Mouse (Mus musculus): Measurements from ENCODE around the gene Ccdc65. TPM values are rescaled to one million over a fixed set of nuclear protein-coding genes. Genes with fewer than 3 reads are reported as not detected.

The Ccdc65 gene
- polyA plus RNA-seq, 1 experiment from 2014 or later: 4.2 TPM

GRCm38 (mm10) chr15:98730790-98731189 is 22.8 kb downstream of the Ccdc65 start:
- no peaks in the 10 kb centered on the region for H3K9me3 ChIP-seq (ENCODE audit: control insufficient read depth, low read length)
- peaks cover under 1% of the 10 kb centered on the region; the same call in 1 of the 2 replicates for H3K36me3 ChIP-seq (ENCODE audit: control insufficient read depth, insufficient read depth)
- no peak overlapping the region for H3K27ac ChIP-seq (ENCODE audit: low read length)
- H3K9ac ChIP-seq (replicated peaks; ENCODE audit: low read depth, low read length): no peak overlapping the region
- no peak overlapping the region for H3K4me3 ChIP-seq (replicated peaks; ENCODE audit: low read length)
- no peak overlapping the region for H3K4me2 ChIP-seq (ENCODE audit: low read length)
- WGBS: 85% methylated on average over 6 of the region's 6 CpGs
- peaks cover 12% of the 10 kb centered on the region for H3K4me1 ChIP-seq (replicated peaks; ENCODE audit: control insufficient read depth, insufficient read depth, low read length)
- no peak for ATAC-seq
- peaks cover 9% of the 10 kb centered on the region for H3K27me3 ChIP-seq (replicated peaks; ENCODE audit: control insufficient read depth, insufficient read depth, low read length)

GRCm38 (mm10) chr15:98732006-98732531 is 24.1 kb downstream of the Ccdc65 start:
- no peak for ATAC-seq
- Histone ChIP-seq H3K9ac (replicated peaks; ENCODE audit: low read depth, low read length) (no peak overlapping the region), H3K4me1 (replicated peaks; ENCODE audit: control insufficient read depth, insufficient read depth, low read length) (peaks cover 9% of the 10 kb centered on the region), H3K36me3 (ENCODE audit: control insufficient read depth, insufficient read depth) (peaks cover 8% of the 10 kb centered on the region; the same call in 1 of the 2 replicates), H3K9me3 (ENCODE audit: control insufficient read depth, low read length) (no peaks in the 10 kb centered on the region), H3K27ac (ENCODE audit: low read length) (no peak overlapping the region), H3K27me3 (replicated peaks; ENCODE audit: control insufficient read depth, insufficient read depth, low read length) (0 out of 2 replicates have a peak, but pooled peaks cover 5% of the 10 kb centered on the region), H3K4me2 (ENCODE audit: low read length) (no peak overlapping the region), H3K4me3 (replicated peaks; ENCODE audit: low read length) (no peak overlapping the region)
- WGBS: 69% methylated on average over 8 of the region's 8 CpGs

- H3K27me3 ChIP-seq (replicated peaks; ENCODE audit: control insufficient read depth, insufficient read depth, low read length): 0 out of 2 replicates have a peak, but pooled peaks cover 5% of the 10 kb centered on the region
- no peak overlapping the region for H3K27ac ChIP-seq (ENCODE audit: low read length)
- peaks cover 8% of the 10 kb centered on the region; the same call in 1 of the 2 replicates for H3K36me3 ChIP-seq (ENCODE audit: control insufficient read depth, insufficient read depth)
- ATAC-seq: no peak
- H3K9me3 ChIP-seq (ENCODE audit: control insufficient read depth, low read length): no peaks in the 10 kb centered on the region
- H3K4me2 ChIP-seq (ENCODE audit: low read length): no peak overlapping the region
- no peak overlapping the region for H3K9ac ChIP-seq (replicated peaks; ENCODE audit: low read depth, low read length)
- no peaks in the 10 kb centered on the region for H3K4me1 ChIP-seq (replicated peaks; ENCODE audit: control insufficient read depth, insufficient read depth, low read length)
- WGBS: 76% methylated on average over 6 of the region's 6 CpGs
- no peak overlapping the region for H3K4me3 ChIP-seq (replicated peaks; ENCODE audit: low read length)
Observed at GRCm38 (mm10) chr15:98733370-98733769, 25.4 kb downstream of the Ccdc65 start.

GRCm38 (mm10) chr15:98733976-98734566 is 26.1 kb downstream of the Ccdc65 start:
- H3K27me3 ChIP-seq (replicated peaks; ENCODE audit: control insufficient read depth, insufficient read depth, low read length): 0 out of 2 replicates have a peak, but pooled peaks cover 3% of the 10 kb centered on the region
- H3K36me3 ChIP-seq (ENCODE audit: control insufficient read depth, insufficient read depth): peaks cover 10% of the 10 kb centered on the region; the same call in 1 of the 2 replicates
- no peak overlapping the region for H3K4me2 ChIP-seq (ENCODE audit: low read length)
- no peak overlapping the region for H3K9ac ChIP-seq (replicated peaks; ENCODE audit: low read depth, low read length)
- ATAC-seq: no peak
- no peak overlapping the region for H3K27ac ChIP-seq (ENCODE audit: low read length)
- WGBS: 89% methylated on average over 5 of the region's 5 CpGs
- H3K4me1 ChIP-seq (replicated peaks; ENCODE audit: control insufficient read depth, insufficient read depth, low read length): no peaks in the 10 kb centered on the region
- H3K4me3 ChIP-seq (replicated peaks; ENCODE audit: low read length): no peak overlapping the region
- no peaks in the 10 kb centered on the region for H3K9me3 ChIP-seq (ENCODE audit: control insufficient read depth, low read length)

- Histone ChIP-seq H3K4me2 (ENCODE audit: low read length) (no peak overlapping the region), H3K4me3 (replicated peaks; ENCODE audit: low read length) (no peak overlapping the region), H3K27me3 (replicated peaks; ENCODE audit: control insufficient read depth, insufficient read depth, low read length) (no peaks in the 10 kb centered on the region), H3K36me3 (ENCODE audit: control insufficient read depth, insufficient read depth) (peaks cover 23% of the 10 kb centered on the region), H3K9ac (replicated peaks; ENCODE audit: low read depth, low read length) (no peak overlapping the region), H3K9me3 (ENCODE audit: control insufficient read depth, low read length) (no peaks in the 10 kb centered on the region), H3K4me1 (replicated peaks; ENCODE audit: control insufficient read depth, insufficient read depth, low read length) (no peaks in the 10 kb centered on the region), H3K27ac (ENCODE audit: low read length) (no peak overlapping the region)
- no peak for ATAC-seq
- WGBS: 92% methylated on average over 10 of the region's 10 CpGs
Observed at GRCm38 (mm10) chr15:98736521-98736920, 28.5 kb downstream of the Ccdc65 start.

GRCm38 (mm10) chr15:98737881-98738280 is 29.9 kb downstream of the Ccdc65 start:
- peaks cover 26% of the 10 kb centered on the region for H3K36me3 ChIP-seq (ENCODE audit: control insufficient read depth, insufficient read depth)
- H3K9me3 ChIP-seq (ENCODE audit: control insufficient read depth, low read length): no peaks in the 10 kb centered on the region
- H3K27me3 ChIP-seq (replicated peaks; ENCODE audit: control insufficient read depth, insufficient read depth, low read length): no peaks in the 10 kb centered on the region
- H3K4me3 ChIP-seq (replicated peaks; ENCODE audit: low read length): no peak overlapping the region
- H3K9ac ChIP-seq (replicated peaks; ENCODE audit: low read depth, low read length): no peak overlapping the region
- ATAC-seq: no peak
- H3K27ac ChIP-seq (ENCODE audit: low read length): no peak overlapping the region
- no peaks in the 10 kb centered on the region for H3K4me1 ChIP-seq (replicated peaks; ENCODE audit: control insufficient read depth, insufficient read depth, low read length)
- H3K4me2 ChIP-seq (ENCODE audit: low read length): no peak overlapping the region

- WGBS: 68% methylated on average over 4 of the region's 4 CpGs
- Histone ChIP-seq H3K9ac (replicated peaks; ENCODE audit: low read depth, low read length) (no peak overlapping the region), H3K9me3 (ENCODE audit: control insufficient read depth, low read length) (no peaks in the 10 kb centered on the region), H3K4me3 (replicated peaks; ENCODE audit: low read length) (no peak overlapping the region), H3K27me3 (replicated peaks; ENCODE audit: control insufficient read depth, insufficient read depth, low read length) (no peaks in the 10 kb centered on the region), H3K36me3 (ENCODE audit: control insufficient read depth, insufficient read depth) (peaks cover 26% of the 10 kb centered on the region), H3K4me2 (ENCODE audit: low read length) (no peak overlapping the region), H3K27ac (ENCODE audit: low read length) (no peak overlapping the region), H3K4me1 (replicated peaks; ENCODE audit: control insufficient read depth, insufficient read depth, low read length) (no peaks in the 10 kb centered on the region)
- no peak for ATAC-seq
Observed at GRCm38 (mm10) chr15:98738796-98739195, 30.8 kb downstream of the Ccdc65 start.

GRCm38 (mm10) chr15:98740219-98740618 is 32.2 kb downstream of the Ccdc65 start:
- no peak overlapping the region for H3K4me2 ChIP-seq (ENCODE audit: low read length)
- no peak overlapping the region for H3K27ac ChIP-seq (ENCODE audit: low read length)
- no peak overlapping the region for H3K9ac ChIP-seq (replicated peaks; ENCODE audit: low read depth, low read length)
- H3K4me3 ChIP-seq (replicated peaks; ENCODE audit: low read length): no peak overlapping the region
- ATAC-seq: no peak
- peaks cover 26% of the 10 kb centered on the region for H3K36me3 ChIP-seq (ENCODE audit: control insufficient read depth, insufficient read depth)
- no peaks in the 10 kb centered on the region for H3K27me3 ChIP-seq (replicated peaks; ENCODE audit: control insufficient read depth, insufficient read depth, low read length)
- WGBS: 80% methylated on average over 8 of the region's 8 CpGs
- no peaks in the 10 kb centered on the region for H3K4me1 ChIP-seq (replicated peaks; ENCODE audit: control insufficient read depth, insufficient read depth, low read length)
- H3K9me3 ChIP-seq (ENCODE audit: control insufficient read depth, low read length): no peaks in the 10 kb centered on the region

GRCm38 (mm10) chr15:98742766-98743428 is 34.9 kb downstream of the Ccdc65 start:
- H3K36me3 ChIP-seq (ENCODE audit: control insufficient read depth, insufficient read depth): peaks cover 18% of the 10 kb centered on the region

More at GRCm38 (mm10) chr15:98742766-98743428, 34.9 kb downstream of the Ccdc65 start:
- H3K4me1 ChIP-seq (replicated peaks; ENCODE audit: control insufficient read depth, insufficient read depth, low read length): no peaks in the 10 kb centered on the region
- no peak overlapping the region for H3K4me2 ChIP-seq (ENCODE audit: low read length)
- no peak for ATAC-seq
- no peaks in the 10 kb centered on the region for H3K27me3 ChIP-seq (replicated peaks; ENCODE audit: control insufficient read depth, insufficient read depth, low read length)
- H3K4me3 ChIP-seq (replicated peaks; ENCODE audit: low read length): no peak overlapping the region
- no peak overlapping the region for H3K27ac ChIP-seq (ENCODE audit: low read length)
- no peaks in the 10 kb centered on the region for H3K9me3 ChIP-seq (ENCODE audit: control insufficient read depth, low read length)
- no peak overlapping the region for H3K9ac ChIP-seq (replicated peaks; ENCODE audit: low read depth, low read length)
- 88% methylated on average over 8 of the region's 8 CpGs for WGBS
